Comparison of ENCODE assay signal across 17 mouse cellular contexts in genomic region chr3:31053191-31053590, GRCm38 (mm10).
"Had no signal": no experiment of that assay in that cellular context is flagged by ENCODE, and none has a peak within 500 bp of the region (broad histone marks: within the 10 kb centered on the region; RNA-seq: fewer than 3 reads in every experiment).

No protein-coding gene starts in this region.

- H3K27me3 ChIP-seq: intestine, embryonic 15.5 days; kidney, embryonic 15.5 days; liver, embryonic 13.5 days; midbrain, embryonic 13.5 days had no signal

- H3K4me3 ChIP-seq: intestine, embryonic 15.5 days; kidney, embryonic 15.5 days; liver, embryonic 13.5 days; midbrain, embryonic 10.5 days; midbrain, embryonic 13.5 days had no signal

- ATAC-seq: intestine, embryonic 15.5 days; midbrain, embryonic 13.5 days; midbrain, embryonic 16.5 days had no signal

- H3K9me3 ChIP-seq: intestine, embryonic 15.5 days; kidney, embryonic 15.5 days; liver, embryonic 13.5 days; midbrain, embryonic 10.5 days; midbrain, embryonic 13.5 days had no signal

- H3K4me1 ChIP-seq: intestine, embryonic 15.5 days; kidney, embryonic 15.5 days had no signal

- DNase-seq: kidney, adult 11 months; kidney, adult 8-10 months; kidney, postnatal 10 days; layer of hippocampus, adult 9-11 months; liver, embryonic 13.5 days; lung, adult 2 months; lung, postnatal 14 days; lung, postnatal 4 days; right cerebral cortex, postnatal 25 days; spleen, adult 18-20 months; thymus, adult 2 months; thymus, postnatal 14 days had no signal
